Mouse (Mus musculus) ES-Bruce4 (cell line): ENCODE measurements at regions not wholly inside any gene's neighbourhood (a gene's known extent, or its start where the extent isn't known, plus 50 kb on each side); places are given as distances from the start of the nearest gene placed in this dataset.

Source experiments
- H3K27ac ChIP-seq: 2 replicates; pipeline ENCODE4 v1.5.1; 2012; ENCODE audit warnings: low read length, inconsistent platforms; ENCODE audit not compliant: insufficient read depth
- H3K27me3 ChIP-seq: 2 replicates; pipeline ENCODE4 v1.6.1; 2012; ENCODE audit warnings: mild to moderate bottlenecking, low read length, inconsistent platforms; ENCODE audit not compliant: control insufficient read depth, poor library complexity, insufficient read depth, severe bottlenecking
- H3K36me3 ChIP-seq: 2 replicates; pipeline ENCODE4 v1.6.1; 2012; ENCODE audit warnings: inconsistent platforms, mild to moderate bottlenecking, low read length, moderate library complexity; ENCODE audit not compliant: control insufficient read depth, poor library complexity, insufficient read depth, severe bottlenecking
- H3K4me1 ChIP-seq: one replicate; pipeline ENCODE4 v1.8.1; 2011; ENCODE audit warnings: low read length; ENCODE audit not compliant: control insufficient read depth, insufficient read depth
- H3K4me3 ChIP-seq: 2 replicates; pipeline ENCODE4 v1.5.1; 2011; ENCODE audit warnings: low read depth, mild to moderate bottlenecking, low read length
- H3K9ac ChIP-seq: 2 replicates; pipeline ENCODE4 v1.6.1; 2012; ENCODE audit warnings: low read depth, mild to moderate bottlenecking, inconsistent platforms; ENCODE audit not compliant: poor library complexity, severe bottlenecking
- H3K9me3 ChIP-seq: replicated peaks from 2 replicates; pipeline ENCODE4 v1.6.1; 2012; ENCODE audit warnings: mild to moderate bottlenecking, low read length, inconsistent platforms; ENCODE audit not compliant: control insufficient read depth, poor library complexity, insufficient read depth, severe bottlenecking
- CTCF ChIP-seq: IDR thresholded peaks from one replicate; pipeline ENCODE4 v1.8.1; 2011; ENCODE audit warnings: low read depth, low read length
- EP300 ChIP-seq: IDR thresholded peaks from 2 replicates; pipeline ENCODE4 v1.6.1; 2011; ENCODE audit warnings: low read depth, low read length; ENCODE audit not compliant: insufficient read depth
- POLR2A ChIP-seq: IDR thresholded peaks from one replicate; pipeline ENCODE4 v1.8.1; 2011; ENCODE audit warnings: low read length; ENCODE audit not compliant: insufficient read depth

DNA sequence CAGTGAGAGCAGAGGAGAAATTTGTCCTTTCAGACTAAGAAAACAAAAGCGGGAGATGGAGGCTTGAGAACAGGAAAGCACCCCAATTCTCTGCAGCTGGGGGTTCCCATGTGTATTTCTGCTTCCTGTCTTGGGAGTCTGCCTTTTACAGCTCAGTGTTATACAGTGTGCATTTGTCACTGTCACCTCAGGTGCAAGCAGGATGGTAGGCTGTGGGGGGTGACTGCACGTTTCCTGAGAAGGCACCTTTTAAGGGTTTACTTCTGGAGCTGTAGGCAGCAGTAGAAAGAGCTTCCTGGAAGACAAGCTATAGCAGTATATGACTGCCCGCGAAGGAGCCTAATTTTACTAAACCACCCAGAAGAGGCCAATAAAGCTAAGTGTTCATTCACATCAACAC is 180.5 kb downstream of the Kcnrg start:
- Histone ChIP-seq H3K36me3 (no peaks in the 10 kb centered on the region), H3K4me3 (no peak overlapping the region), H3K27ac (no peak overlapping the region), H3K27me3 (no peaks in the 10 kb centered on the region), H3K9me3 (no peaks in the 10 kb centered on the region), H3K9ac (no peak overlapping the region), H3K4me1 (no peaks in the 10 kb centered on the region)
- no peak for TF ChIP-seq POLR2A
- TF ChIP-seq EP300, result no peak
- TF ChIP-seq CTCF, result no peak

DNA sequence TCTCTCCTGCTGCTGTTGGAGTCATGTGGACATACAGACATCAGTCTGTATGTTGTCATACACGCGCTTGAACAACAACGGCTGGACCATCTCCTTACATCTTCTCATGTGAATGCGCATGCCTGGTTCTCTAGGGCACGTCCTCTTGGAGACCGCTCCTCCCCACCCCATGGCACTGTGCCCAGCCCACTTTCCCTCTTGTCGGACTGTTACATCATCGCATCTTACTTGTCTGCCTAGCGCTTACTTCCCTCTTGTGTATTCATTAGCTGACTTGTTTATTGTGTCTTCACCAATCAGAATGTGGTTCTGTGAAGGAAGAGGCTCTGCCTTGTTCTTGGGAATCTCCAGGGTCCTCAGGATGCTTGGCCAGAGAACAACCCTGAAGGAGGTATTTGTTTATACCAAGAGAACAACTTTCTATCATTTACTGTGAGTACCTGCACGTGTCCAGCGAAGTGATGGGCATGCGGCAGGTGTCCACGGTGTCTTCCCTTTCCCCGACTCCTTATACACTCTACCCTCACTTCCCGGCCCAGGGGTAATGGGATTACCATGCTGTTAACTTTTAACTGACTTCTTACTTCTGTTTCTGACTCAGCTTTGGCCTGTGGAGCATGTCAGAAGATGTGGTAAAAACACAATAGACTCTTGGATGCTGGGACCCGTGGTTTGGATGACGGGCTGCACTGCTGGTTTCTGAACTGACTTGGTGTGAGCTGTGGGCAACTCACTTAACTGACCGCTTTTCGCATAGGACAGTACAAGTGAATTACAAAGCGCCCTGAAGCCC is 181.9 kb downstream of the Kcnrg start:
- no peaks in the 10 kb centered on the region for H3K27me3 ChIP-seq
- no peak overlapping the region for H3K9ac ChIP-seq
- no peaks in the 10 kb centered on the region for H3K4me1 ChIP-seq
- no peaks in the 10 kb centered on the region for H3K36me3 ChIP-seq
- TF ChIP-seq CTCF (no peak), POLR2A (no peak), EP300 (no peak)
- no peak overlapping the region for H3K27ac ChIP-seq
- 0 out of 2 replicates have a peak, but pooled peaks cover 3% of the 10 kb centered on the region for H3K9me3 ChIP-seq
- H3K4me3 ChIP-seq, result no peak overlapping the region

DNA sequence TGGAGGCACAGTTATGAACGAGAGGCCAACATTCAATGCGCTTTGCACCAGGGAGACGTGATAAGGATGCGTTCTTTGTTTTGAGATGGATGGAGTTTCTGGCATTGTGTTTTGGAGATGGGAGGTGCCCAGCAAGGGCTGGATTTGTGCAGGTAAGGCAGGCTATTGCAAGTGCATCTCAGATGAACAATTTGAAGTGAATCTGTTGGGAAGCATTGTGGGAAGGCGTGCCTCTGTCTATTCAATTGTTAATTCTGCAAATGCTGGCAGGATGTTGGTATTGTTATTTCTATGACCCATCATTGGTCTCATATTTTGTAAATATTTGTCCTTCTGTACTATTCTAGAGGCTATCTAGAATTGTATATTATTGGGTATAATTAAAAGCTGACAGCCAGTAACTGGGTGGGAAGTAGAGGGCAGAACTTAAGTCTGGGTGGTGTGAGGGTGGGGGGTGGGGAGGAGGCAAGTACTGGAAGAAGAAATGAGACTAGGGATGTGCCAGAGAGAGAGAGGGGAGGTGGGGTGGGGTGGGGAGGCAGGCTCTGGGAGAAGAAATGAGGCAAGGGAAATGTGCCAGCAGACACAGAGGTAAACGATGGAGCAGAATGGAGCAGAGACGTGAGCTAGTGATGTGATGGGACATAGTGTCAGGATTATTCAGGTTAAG is 188.9 kb downstream of the Kcnrg start:
- TF ChIP-seq EP300, result 0 out of 2 replicates have a peak, but pooled peaks have one; percentile 38
- no peak for TF ChIP-seq CTCF
- Histone ChIP-seq H3K4me1 (no peaks in the 10 kb centered on the region), H3K27me3 (no peaks in the 10 kb centered on the region), H3K4me3 (no peak overlapping the region), H3K9ac (no peak overlapping the region), H3K36me3 (no peaks in the 10 kb centered on the region), H3K27ac (0 out of 2 replicates have a peak overlapping the region, but pooled peaks have one; percentile 12), H3K9me3 (peaks cover 8% of the 10 kb centered on the region; the same call in 1 of the 2 replicates)

DNA sequence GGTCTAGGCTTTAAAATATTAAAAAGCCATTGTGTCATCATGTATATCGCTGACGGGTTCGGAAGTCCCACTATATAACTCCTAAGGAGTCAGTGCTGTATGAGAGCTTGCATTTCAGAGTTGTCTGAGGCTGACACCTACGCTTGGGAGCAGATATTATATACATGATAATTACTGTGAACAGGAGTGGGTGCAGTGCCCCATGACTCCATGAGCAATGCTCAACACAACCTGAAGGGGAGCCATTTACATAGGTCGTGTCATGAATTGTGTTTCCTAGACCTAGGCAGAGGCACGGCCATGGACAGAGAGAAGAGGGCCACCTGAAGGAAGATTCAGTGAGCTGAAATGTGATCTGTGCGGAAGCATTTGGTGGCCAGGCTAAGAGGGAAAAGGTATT is 189.4 kb downstream of the Kcnrg start:
- H3K9me3 ChIP-seq, result peaks cover 8% of the 10 kb centered on the region; the same call in 1 of the 2 replicates
- H3K4me1 ChIP-seq, result no peaks in the 10 kb centered on the region
- no peak overlapping the region for H3K27ac ChIP-seq
- H3K27me3 ChIP-seq, result no peaks in the 10 kb centered on the region
- H3K4me3 ChIP-seq, result no peak overlapping the region
- no peak overlapping the region for H3K9ac ChIP-seq
- no peak for TF ChIP-seq EP300
- TF ChIP-seq CTCF, result no peak
- no peak for TF ChIP-seq POLR2A
- H3K36me3 ChIP-seq, result no peaks in the 10 kb centered on the region

DNA sequence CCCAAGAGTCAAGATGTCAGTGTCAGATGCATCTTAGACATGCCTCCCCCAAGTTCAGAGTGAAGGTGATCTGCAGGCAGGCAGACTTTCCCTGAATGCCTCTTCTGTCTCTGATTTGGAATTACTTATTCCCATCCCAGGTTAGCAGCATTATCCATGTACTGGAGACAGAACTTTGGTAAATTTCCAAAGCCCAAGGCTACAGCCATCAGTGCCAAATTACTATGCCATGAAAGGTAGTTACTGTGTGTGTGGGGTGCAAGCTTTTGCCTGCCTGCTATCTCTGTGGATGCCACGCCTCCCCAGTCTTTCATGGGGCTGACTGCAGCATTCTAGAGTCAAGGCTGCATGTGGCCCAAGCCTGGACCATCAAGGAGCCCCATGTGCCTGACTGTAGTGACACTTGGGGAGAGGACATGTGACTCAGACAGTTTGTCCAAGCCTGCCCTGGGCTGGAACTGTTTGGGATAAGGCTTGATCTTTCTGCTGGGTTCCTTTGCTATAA is 196.2 kb downstream of the Kcnrg start:
- no peak overlapping the region for H3K9ac ChIP-seq

DNA sequence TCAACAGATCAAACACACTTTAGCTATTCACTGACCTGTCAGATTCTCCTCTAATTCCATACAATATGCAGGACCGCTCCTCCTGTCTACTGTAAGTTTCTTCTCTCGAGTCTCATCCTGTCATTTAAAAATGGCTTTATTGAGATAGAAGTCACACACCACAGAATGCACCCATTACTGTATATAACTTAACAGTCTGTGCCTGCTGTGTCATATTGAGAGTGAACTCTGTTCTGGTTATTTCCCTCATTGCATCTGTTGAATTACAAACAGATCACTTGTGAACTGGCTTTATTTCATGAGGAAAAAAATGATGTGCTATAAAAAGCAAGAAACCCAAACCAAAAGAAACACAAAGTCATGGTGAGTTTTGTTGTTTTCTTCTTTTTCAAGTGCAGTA is 198.2 kb downstream of the Kcnrg start:
- no peak for TF ChIP-seq POLR2A
- no peak for TF ChIP-seq CTCF
- Histone ChIP-seq H3K9ac (no peak overlapping the region), H3K36me3 (no peaks in the 10 kb centered on the region), H3K9me3 (no peaks in the 10 kb centered on the region), H3K27ac (no peak overlapping the region), H3K4me1 (no peaks in the 10 kb centered on the region), H3K27me3 (no peaks in the 10 kb centered on the region; the same call in 1 of the 2 replicates), H3K4me3 (no peak overlapping the region)

More for the DNA sequence above, 196.2 kb downstream of the Kcnrg start:
- Histone ChIP-seq H3K4me1 (no peaks in the 10 kb centered on the region), H3K4me3 (no peak overlapping the region), H3K27ac (no peak overlapping the region), H3K36me3 (no peaks in the 10 kb centered on the region), H3K27me3 (no peaks in the 10 kb centered on the region; the same call in 1 of the 2 replicates), H3K9me3 (no peaks in the 10 kb centered on the region)
- TF ChIP-seq EP300 (no peak), POLR2A (no peak), CTCF (no peak)
